Mouse (Mus musculus): ENCODE data around the gene Mettl27.

The Mettl27 gene

DNA sequence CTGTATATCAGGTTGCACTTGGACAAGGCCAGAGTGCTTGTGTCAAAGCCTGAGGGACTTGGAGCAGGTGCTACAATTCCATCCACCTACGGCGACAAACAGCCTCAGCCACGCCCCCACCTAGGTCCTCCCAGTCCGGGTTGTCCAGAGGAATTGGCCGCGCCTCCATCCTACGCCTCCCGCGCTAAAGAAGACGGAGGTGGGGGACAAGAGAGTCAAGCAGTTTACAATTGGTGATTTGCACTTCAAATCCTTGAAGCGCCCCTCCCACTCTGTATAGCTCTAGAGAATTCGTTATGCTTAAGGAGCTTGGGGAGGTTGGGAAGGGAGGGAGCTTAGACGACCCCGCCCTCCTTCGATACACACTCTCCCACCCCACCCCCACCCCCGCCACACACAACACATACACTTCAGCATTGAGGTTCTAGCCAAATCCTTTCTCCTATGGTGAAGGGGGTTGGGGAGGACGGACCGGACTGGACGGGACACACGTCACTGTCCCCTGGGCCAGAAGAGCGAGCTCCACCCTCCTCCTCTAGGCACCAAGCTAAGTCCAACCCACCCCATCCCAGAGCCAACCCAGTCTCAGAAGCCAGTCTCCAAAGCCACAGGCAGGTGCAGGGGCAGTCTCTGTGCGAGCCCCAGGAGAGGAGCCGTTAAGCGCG lies 53.6 kb downstream of the Mettl27 start, which contains the start of gene Cldn3:
Gene Cldn3, plus strand, starts transcription at position 582 of the 665 bp plus-strand sequence.
- DNase-seq (ENCODE audit: low read depth, low spot score), result peak; percentile 70

DNA sequence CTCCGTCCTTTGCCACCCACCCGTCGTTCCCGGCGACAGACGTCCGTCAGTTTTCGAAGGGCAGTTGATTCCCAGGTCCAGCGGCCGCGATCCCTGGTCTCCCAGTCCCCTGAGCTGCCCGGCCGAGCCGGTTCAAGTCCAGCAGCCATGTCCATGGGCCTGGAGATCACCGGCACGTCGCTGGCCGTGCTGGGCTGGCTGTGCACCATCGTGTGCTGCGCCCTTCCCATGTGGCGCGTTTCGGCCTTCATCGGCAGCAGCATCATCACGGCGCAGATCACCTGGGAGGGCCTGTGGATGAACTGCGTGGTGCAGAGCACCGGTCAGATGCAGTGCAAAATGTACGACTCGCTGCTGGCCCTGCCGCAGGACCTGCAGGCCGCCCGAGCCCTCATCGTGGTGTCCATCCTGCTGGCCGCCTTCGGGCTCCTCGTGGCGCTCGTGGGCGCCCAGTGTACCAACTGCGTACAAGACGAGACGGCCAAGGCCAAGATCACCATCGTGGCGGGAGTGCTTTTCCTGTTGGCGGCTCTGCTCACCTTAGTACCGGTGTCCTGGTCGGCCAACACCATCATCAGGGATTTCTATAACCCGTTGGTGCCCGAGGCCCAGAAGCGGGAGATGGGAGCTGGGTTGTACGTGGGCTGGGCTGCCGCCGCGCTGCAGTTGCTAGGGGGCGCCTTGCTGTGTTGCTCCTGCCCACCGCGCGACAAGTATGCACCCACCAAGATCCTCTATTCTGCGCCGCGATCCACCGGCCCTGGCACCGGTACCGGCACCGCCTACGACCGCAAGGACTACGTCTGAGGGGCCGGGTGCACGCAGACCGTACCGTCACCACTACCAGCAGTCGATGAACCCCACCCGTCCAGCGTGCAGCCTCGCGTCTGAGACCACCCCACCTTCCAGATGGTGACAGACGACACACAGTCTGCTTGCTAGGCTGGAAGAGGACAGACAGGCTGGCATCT lies 54.4 kb downstream of the Mettl27 start:
- DNase-seq (ENCODE audit: low read depth, low spot score), result no peak

DNA sequence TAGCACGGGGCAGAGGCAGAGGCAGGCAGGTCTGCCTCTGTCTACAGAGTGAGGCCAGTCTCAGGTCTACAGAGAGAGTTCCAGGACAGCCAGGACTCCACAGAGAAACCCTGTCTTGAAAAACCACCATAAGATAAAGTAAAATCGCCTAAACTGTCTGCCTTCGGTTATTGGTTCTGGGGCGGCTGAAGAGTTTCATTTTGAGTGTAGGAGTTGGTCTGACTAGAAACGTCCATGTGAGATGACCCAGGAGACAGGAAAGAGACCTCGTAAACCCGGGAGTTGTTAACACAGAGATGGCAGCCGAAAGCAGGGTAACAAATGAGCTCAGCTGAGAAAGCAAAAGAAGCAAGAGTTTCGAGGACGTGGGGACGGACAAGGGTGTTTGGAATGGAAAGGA lies 57.0 kb downstream of the Mettl27 start:
- DNase-seq (ENCODE audit: low read depth, low spot score), result no peak

DNA sequence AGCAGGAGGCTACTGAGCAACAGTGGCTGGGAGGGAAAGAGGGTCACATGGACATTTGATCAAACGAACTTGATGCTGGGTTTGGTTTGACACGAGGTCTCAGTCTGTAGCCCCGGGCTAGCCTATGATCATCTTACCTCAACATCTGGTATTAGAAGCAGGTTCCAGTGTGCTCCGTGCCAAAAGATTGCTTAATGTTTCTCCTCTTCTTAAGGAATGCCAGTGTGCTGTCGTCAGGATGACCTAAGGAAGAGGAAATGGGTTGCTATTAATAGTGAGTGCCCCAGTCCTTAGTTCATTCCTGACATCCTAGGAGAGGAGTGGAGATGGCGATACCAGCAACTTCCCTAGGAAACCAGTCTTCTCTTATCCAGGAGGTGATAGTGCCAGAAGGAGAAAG lies 57.6 kb downstream of the Mettl27 start:
- DNase-seq (ENCODE audit: low read depth, low spot score), result no peak

Data from WW6 (cell line).